Mouse (Mus musculus) intestine, embryonic 15.5 days (tissue): ENCODE data around the gene Atp5g1. TPM values are rescaled to one million over a fixed set of nuclear protein-coding genes. Genes with fewer than 3 reads are reported as not detected.

Source experiments
- ATAC-seq: fragments of 200-750 bp; cut with Nextera tagmentation; 2 replicates; pipeline ENCODE4 v1.8.0; 2017; ENCODE audit warnings: moderate TSS enrichment, moderate library complexity
- H3K27ac ChIP-seq: fragments of 300-500 bp; sonication (generic); 2 replicates; pipeline ENCODE4 v1.5.1; 2015; ENCODE audit warnings: mild to moderate bottlenecking, inconsistent platforms
- H3K27me3 ChIP-seq: fragments of 300-500 bp; sonication (generic); replicated peaks from 2 replicates; pipeline ENCODE4 v1.6.1; 2015; ENCODE audit warnings: inconsistent platforms
- H3K36me3 ChIP-seq: fragments of 300-500 bp; sonication (generic); 2 replicates; pipeline ENCODE4 v1.6.1; 2015; ENCODE audit warnings: inconsistent platforms
- H3K4me1 ChIP-seq: fragments of 300-500 bp; sonication (generic); replicated peaks from 2 replicates; pipeline ENCODE4 v1.6.1; 2015; ENCODE audit warnings: inconsistent platforms
- H3K4me2 ChIP-seq: fragments of 300-500 bp; sonication (generic); replicated peaks from 2 replicates; pipeline ENCODE4 v1.6.1; 2015; ENCODE audit warnings: mild to moderate bottlenecking, inconsistent platforms
- H3K4me3 ChIP-seq: fragments of 300-500 bp; sonication (generic); replicated peaks from 2 replicates; pipeline ENCODE4 v1.5.1; 2015; ENCODE audit warnings: inconsistent platforms
- H3K9ac ChIP-seq: fragments of 300-500 bp; sonication (generic); 2 replicates; pipeline ENCODE4 v1.6.1; 2015; ENCODE audit warnings: inconsistent platforms
- H3K9me3 ChIP-seq: fragments of 300-500 bp; sonication (generic); 2 replicates; pipeline ENCODE4 v1.6.1; 2016; ENCODE audit warnings: inconsistent platforms
- WGBS: fragments of 180-500 bp; shearing (Covaris S2); methylation state at CpG from one replicate; pipeline ENCODE4 v1.1.7; 2015; 5-methylcytosine and 5-hydroxymethylcytosine counted together
- polyA plus RNA-seq: library from polyadenylated mRNA; unstranded; fragments of >200 nt; fragmentation: Nextera tagmentation; extraction: Ambion mirVana; gene quantifications from 2 replicates; pipeline ENCODE4 v1.2.1, GENCODE M21; 2015

Gene Atp5g1
- polyA plus RNA-seq, 1 experiment from 2014 or later: 930 TPM

GRCm38 (mm10) chr11:96092674-96093291, 17.3 kb upstream of the Atp5g1 start:
- Histone ChIP-seq H3K4me2 (no peak overlapping the region), H3K4me3 (no peak overlapping the region), H3K27ac (no peak overlapping the region), H3K4me1 (no peaks in the 10 kb centered on the region), H3K9me3 (no peaks in the 10 kb centered on the region), H3K36me3 (no peaks in the 10 kb centered on the region), H3K27me3 (no peaks in the 10 kb centered on the region), H3K9ac (no peak overlapping the region)
- ATAC-seq: no peak
- WGBS: 45% methylated on average over 7 of the region's 7 CpGs

GRCm38 (mm10) chr11:96091073-96091472, 15.6 kb upstream of the Atp5g1 start:
- H3K27ac ChIP-seq: no peak overlapping the region
- no peaks in the 10 kb centered on the region for H3K27me3 ChIP-seq
- no peaks in the 10 kb centered on the region for H3K4me1 ChIP-seq
- no peaks in the 10 kb centered on the region for H3K36me3 ChIP-seq
- H3K9me3 ChIP-seq: no peaks in the 10 kb centered on the region
- WGBS: 66% methylated on average over 2 of the region's 2 CpGs
- H3K4me3 ChIP-seq: no peak overlapping the region
- no peak overlapping the region for H3K9ac ChIP-seq
- ATAC-seq: no peak
- H3K4me2 ChIP-seq: no peak overlapping the region

GRCm38 (mm10) chr11:96087981-96088380, 12.5 kb upstream of the Atp5g1 start:
- no peaks in the 10 kb centered on the region for H3K27me3 ChIP-seq
- 91% methylated on average over 6 of the region's 6 CpGs for WGBS
- no peak overlapping the region for H3K4me2 ChIP-seq
- H3K4me1 ChIP-seq: no peaks in the 10 kb centered on the region
- no peaks in the 10 kb centered on the region for H3K36me3 ChIP-seq
- H3K27ac ChIP-seq: no peak overlapping the region
- H3K4me3 ChIP-seq: no peak overlapping the region
- ATAC-seq: no peak
- H3K9me3 ChIP-seq: no peaks in the 10 kb centered on the region
- no peak overlapping the region for H3K9ac ChIP-seq

GRCm38 (mm10) chr11:96082682-96083081, 7.2 kb upstream of the Atp5g1 start:
- H3K9me3 ChIP-seq: no peaks in the 10 kb centered on the region
- H3K4me1 ChIP-seq: no peaks in the 10 kb centered on the region
- no peak overlapping the region for H3K4me3 ChIP-seq
- WGBS: 70% methylated on average over 3 of the region's 3 CpGs
- H3K9ac ChIP-seq: no peak overlapping the region
- H3K27ac ChIP-seq: no peak overlapping the region
- H3K36me3 ChIP-seq: no peaks in the 10 kb centered on the region
- H3K27me3 ChIP-seq: no peaks in the 10 kb centered on the region
- no peak for ATAC-seq
- no peak overlapping the region for H3K4me2 ChIP-seq

GRCm38 (mm10) chr11:96080736-96081135, 5.3 kb upstream of the Atp5g1 start:
- H3K27me3 ChIP-seq: no peaks in the 10 kb centered on the region
- no peaks in the 10 kb centered on the region for H3K9me3 ChIP-seq
- no peak overlapping the region for H3K4me3 ChIP-seq
- no peak overlapping the region for H3K4me2 ChIP-seq
- H3K9ac ChIP-seq: no peak overlapping the region
- no peak for ATAC-seq
- no peaks in the 10 kb centered on the region for H3K36me3 ChIP-seq
- H3K4me1 ChIP-seq: no peaks in the 10 kb centered on the region
- no peak overlapping the region for H3K27ac ChIP-seq
- WGBS: 80% methylated on average over 5 of the region's 5 CpGs

GRCm38 (mm10) chr11:96076221-96077105, 993 bp upstream of the Atp5g1 start:
- Histone ChIP-seq H3K36me3 (no peaks in the 10 kb centered on the region), H3K4me2 (peak overlapping the region; percentile 53), H3K4me3 (peak overlapping the region; percentile 19), H3K9me3 (no peaks in the 10 kb centered on the region), H3K27ac (peak overlapping the region; percentile 49; the same call in 1 of the 2 replicates), H3K27me3 (no peaks in the 10 kb centered on the region), H3K9ac (no peak overlapping the region), H3K4me1 (peaks cover 8% of the 10 kb centered on the region; the same call in 1 of the 2 replicates)
- no peak for ATAC-seq
- 63% methylated on average over 13 of the region's 13 CpGs for WGBS

GRCm38 (mm10) chr11:96075177-96075508, 327 bp downstream of the Atp5g1 start:
- Histone ChIP-seq H3K4me3 (peak overlapping the region; percentile 80), H3K27me3 (no peaks in the 10 kb centered on the region), H3K4me2 (peak overlapping the region; percentile 74), H3K27ac (peak overlapping the region; percentile 77), H3K9me3 (no peaks in the 10 kb centered on the region), H3K36me3 (no peaks in the 10 kb centered on the region), H3K4me1 (peaks cover 8% of the 10 kb centered on the region; the same call in 1 of the 2 replicates), H3K9ac (peak overlapping the region; percentile 81)
- under 1% methylated on average over 15 of the region's 15 CpGs for WGBS
- ATAC-seq: 0 out of 2 replicates have a peak, but pooled peaks have one; percentile 0

GRCm38 (mm10) chr11:96074351-96075176, 906 bp downstream of the Atp5g1 start:
- Histone ChIP-seq H3K9me3 (no peaks in the 10 kb centered on the region), H3K4me2 (peak overlapping the region; percentile 74), H3K36me3 (no peaks in the 10 kb centered on the region), H3K27me3 (no peaks in the 10 kb centered on the region), H3K4me3 (peak overlapping the region; percentile 80), H3K9ac (peak overlapping the region; percentile 81), H3K27ac (peak overlapping the region; percentile 77), H3K4me1 (peaks cover 8% of the 10 kb centered on the region; the same call in 1 of the 2 replicates)
- no peak for ATAC-seq
- WGBS: 12% methylated on average over 17 of the region's 17 CpGs

- H3K27me3 ChIP-seq: no peaks in the 10 kb centered on the region
- H3K36me3 ChIP-seq: no peaks in the 10 kb centered on the region
- H3K9ac ChIP-seq: no peak overlapping the region
- H3K9me3 ChIP-seq: no peaks in the 10 kb centered on the region
- H3K4me3 ChIP-seq: peak overlapping the region; percentile 80; the same call in 1 of the 2 replicates
- 79% methylated on average over 9 of the region's 9 CpGs for WGBS
- H3K27ac ChIP-seq: no peak overlapping the region
- ATAC-seq: no peak
- peaks cover 8% of the 10 kb centered on the region; the same call in 1 of the 2 replicates for H3K4me1 ChIP-seq
- H3K4me2 ChIP-seq: peak overlapping the region; percentile 74
Measured at GRCm38 (mm10) chr11:96073295-96073993, 2.0 kb downstream of the Atp5g1 start.

- Histone ChIP-seq H3K9me3 (no peaks in the 10 kb centered on the region), H3K4me1 (peaks cover 8% of the 10 kb centered on the region; the same call in 1 of the 2 replicates), H3K27me3 (no peaks in the 10 kb centered on the region), H3K4me2 (no peak overlapping the region), H3K4me3 (no peak overlapping the region), H3K27ac (no peak overlapping the region), H3K9ac (no peak overlapping the region), H3K36me3 (no peaks in the 10 kb centered on the region)
- WGBS: 78% methylated on average over 1 of the region's 1 CpGs
- no peak for ATAC-seq
Measured at GRCm38 (mm10) chr11:96071013-96071412, 4.5 kb downstream of the Atp5g1 start.

- 91% methylated on average over 7 of the region's 7 CpGs for WGBS
- peaks cover 13% of the 10 kb centered on the region; the same call in 1 of the 2 replicates for H3K4me1 ChIP-seq
- H3K27ac ChIP-seq: no peak overlapping the region
- no peak overlapping the region for H3K4me2 ChIP-seq
- no peak overlapping the region for H3K9ac ChIP-seq
- no peak overlapping the region for H3K4me3 ChIP-seq
- no peaks in the 10 kb centered on the region for H3K9me3 ChIP-seq
- no peak for ATAC-seq
- H3K36me3 ChIP-seq: no peaks in the 10 kb centered on the region
- no peaks in the 10 kb centered on the region for H3K27me3 ChIP-seq
Measured at GRCm38 (mm10) chr11:96070353-96070752, 5.1 kb downstream of the Atp5g1 start.
